Mouse (Mus musculus) layer of hippocampus, adult 9-10 months (tissue): Measurements from ENCODE around the gene Gabrg3.

Experiments
- DNase-seq: peaks from one replicate; pipeline ENCODE4 v3.0.0; 2022; ENCODE audit warnings: low spot score

The Gabrg3 gene

GRCm38 (mm10) chr7:57065398-57065797 lies 321.6 kb downstream of the Gabrg3 start:
- no peak for DNase-seq

GRCm38 (mm10) chr7:57050906-57051635 lies 335.9 kb downstream of the Gabrg3 start:
- DNase-seq: peak; percentile 10

GRCm38 (mm10) chr7:57037861-57038421 lies 349.0 kb downstream of the Gabrg3 start:
- DNase-seq: no peak

- no peak for DNase-seq
These were observed 386.3 kb downstream of the Gabrg3 start for GRCm38 (mm10) chr7:57000585-57001261.

GRCm38 (mm10) chr7:56997713-56998624 lies 389.0 kb downstream of the Gabrg3 start:
- no peak for DNase-seq

- DNase-seq: no peak
These were observed 440.6 kb downstream of the Gabrg3 start for GRCm38 (mm10) chr7:56946398-56946797.

GRCm38 (mm10) chr7:56941606-56942005 lies 445.4 kb downstream of the Gabrg3 start:
- no peak for DNase-seq

GRCm38 (mm10) chr7:56938020-56938419 lies 449.0 kb downstream of the Gabrg3 start:
- DNase-seq: no peak

GRCm38 (mm10) chr7:56919499-56919898 lies 467.5 kb downstream of the Gabrg3 start:
- DNase-seq: no peak

- no peak for DNase-seq
These were observed 472.1 kb downstream of the Gabrg3 start for GRCm38 (mm10) chr7:56914862-56915261.

GRCm38 (mm10) chr7:56899762-56900161 lies 487.2 kb downstream of the Gabrg3 start:
- no peak for DNase-seq

- DNase-seq: no peak
These were observed 519.5 kb downstream of the Gabrg3 start for GRCm38 (mm10) chr7:56867314-56868075.

GRCm38 (mm10) chr7:56843565-56843964 lies 543.4 kb downstream of the Gabrg3 start:
- peak; percentile 44 for DNase-seq

- DNase-seq: no peak
These were observed 561.5 kb downstream of the Gabrg3 start for GRCm38 (mm10) chr7:56825446-56825845.

- DNase-seq: peak; percentile 16
These were observed 585.1 kb downstream of the Gabrg3 start for GRCm38 (mm10) chr7:56801841-56802240.

- no peak for DNase-seq
These were observed 607.9 kb downstream of the Gabrg3 start for GRCm38 (mm10) chr7:56779122-56779521.

- no peak for DNase-seq
These were observed 618.8 kb downstream of the Gabrg3 start for GRCm38 (mm10) chr7:56768216-56768615.

- DNase-seq: no peak
These were observed 619.2 kb downstream of the Gabrg3 start for GRCm38 (mm10) chr7:56767796-56768195.

- DNase-seq: no peak
These were observed 621.2 kb downstream of the Gabrg3 start for GRCm38 (mm10) chr7:56765612-56766445.

GRCm38 (mm10) chr7:56729225-56729624 lies 657.8 kb downstream of the Gabrg3 start:
- no peak for DNase-seq
